Mouse (Mus musculus) naive thymus-derived CD4-positive, alpha-beta T cell, adult 2 months (primary cell): ENCODE results near the gene Pdpk1.
"Not testable (repeated sequence)": the region's sequence is repeated elsewhere in the genome, so short reads cannot be mapped to it uniquely, and the experiment has no call there.

ENCODE experiments used
- DNase-seq: peaks from one replicate; pipeline ENCODE4 v3.0.0-alpha.2; 2011; ENCODE audit warnings: low read depth

Pdpk1 gene

GRCm38 (mm10) chr17:24162584-24163175, 12.0 kb upstream of the Pdpk1 start:
- peak; percentile 37 for DNase-seq

GRCm38 (mm10) chr17:24161466-24161865, 10.7 kb upstream of the Pdpk1 start:
- DNase-seq = no peak

- no peak for DNase-seq
Observed at GRCm38 (mm10) chr17:24157526-24157925, 6.8 kb upstream of the Pdpk1 start.

GRCm38 (mm10) chr17:24157121-24157520, 6.4 kb upstream of the Pdpk1 start:
- DNase-seq = no peak

- no peak for DNase-seq
Observed at GRCm38 (mm10) chr17:24156394-24156793, 5.7 kb upstream of the Pdpk1 start.

GRCm38 (mm10) chr17:24155742-24156141, 5.0 kb upstream of the Pdpk1 start:
- no peak for DNase-seq

- DNase-seq = no peak
Observed at GRCm38 (mm10) chr17:24154463-24154862, 3.7 kb upstream of the Pdpk1 start.

- DNase-seq = peak; percentile 89
Observed at GRCm38 (mm10) chr17:24151890-24152563, 1.3 kb upstream of the Pdpk1 start.

- no peak for DNase-seq
Observed at GRCm38 (mm10) chr17:24151382-24151781, 658 bp upstream of the Pdpk1 start.

- no peak for DNase-seq
Observed at GRCm38 (mm10) chr17:24149421-24149820, 1.3 kb downstream of the Pdpk1 start.

- DNase-seq = no peak
Observed at GRCm38 (mm10) chr17:24142897-24143296, 7.8 kb downstream of the Pdpk1 start.

GRCm38 (mm10) chr17:24141425-24141920, 9.3 kb downstream of the Pdpk1 start:
- peak; percentile 97 for DNase-seq

GRCm38 (mm10) chr17:24140845-24141424, 9.8 kb downstream of the Pdpk1 start:
- DNase-seq = peak; percentile 66

- DNase-seq = no peak
Observed at GRCm38 (mm10) chr17:24139968-24140367, 10.8 kb downstream of the Pdpk1 start.

GRCm38 (mm10) chr17:24139256-24139655, 11.5 kb downstream of the Pdpk1 start:
- no peak for DNase-seq

GRCm38 (mm10) chr17:24137226-24137880, 13.4 kb downstream of the Pdpk1 start:
- no peak for DNase-seq

GRCm38 (mm10) chr17:24134062-24134461, 16.7 kb downstream of the Pdpk1 start:
- DNase-seq = no peak

- peak; percentile 49 for DNase-seq
Observed at GRCm38 (mm10) chr17:24132919-24133318, 17.8 kb downstream of the Pdpk1 start.

GRCm38 (mm10) chr17:24131570-24131969, 19.2 kb downstream of the Pdpk1 start:
- no peak for DNase-seq

- DNase-seq = not testable (repeated sequence)
Observed at GRCm38 (mm10) chr17:24129246-24129645, 21.5 kb downstream of the Pdpk1 start.

- DNase-seq = no peak
Observed at GRCm38 (mm10) chr17:24127592-24127991, 23.1 kb downstream of the Pdpk1 start.

- peak; percentile 59 for DNase-seq
Observed at GRCm38 (mm10) chr17:24126801-24127200, 23.9 kb downstream of the Pdpk1 start.

GRCm38 (mm10) chr17:24119446-24119845, 31.3 kb downstream of the Pdpk1 start:
- no peak for DNase-seq
